Mouse (Mus musculus): ENCODE data around the gene Nr3c2.

Nr3c2 gene

GRCm38 (mm10) chr8:76899411-76900154 lies at the start of gene Nr3c2:
Gene Nr3c2 (plus strand): TSS chr8:76899442.
- DNase-seq (ENCODE audit: low read depth, low spot score): peak; percentile 42

GRCm38 (mm10) chr8:76858534-76858933 lies 40.7 kb upstream of the Nr3c2 start:
- no peak for DNase-seq (ENCODE audit: low read depth, low spot score)

- DNase-seq (ENCODE audit: low read depth, low spot score): no peak
Observed at GRCm38 (mm10) chr8:76859709-76860108, 39.5 kb upstream of the Nr3c2 start.

- DNase-seq (ENCODE audit: low read depth, low spot score): no peak
Observed at GRCm38 (mm10) chr8:76863066-76863465, 36.2 kb upstream of the Nr3c2 start.

GRCm38 (mm10) chr8:76876809-76877208 lies 22.4 kb upstream of the Nr3c2 start:
- no peak for DNase-seq (ENCODE audit: low read depth, low spot score)

GRCm38 (mm10) chr8:76897050-76897449 lies 2.2 kb upstream of the Nr3c2 start:
- no peak for DNase-seq (ENCODE audit: low read depth, low spot score)

- DNase-seq (ENCODE audit: low read depth, low spot score): peak; percentile 72
Observed at GRCm38 (mm10) chr8:76898721-76899410, 376 bp upstream of the Nr3c2 start.

- DNase-seq (ENCODE audit: low read depth, low spot score): no peak
Observed at GRCm38 (mm10) chr8:76900155-76901141, 1.2 kb downstream of the Nr3c2 start.

- DNase-seq (ENCODE audit: low read depth, low spot score): peak; percentile 98
Observed at GRCm38 (mm10) chr8:76901430-76902204, 2.4 kb downstream of the Nr3c2 start.

- no peak for DNase-seq (ENCODE audit: low read depth, low spot score)
Observed at GRCm38 (mm10) chr8:76902205-76903078, 3.2 kb downstream of the Nr3c2 start.

- no peak for DNase-seq (ENCODE audit: low read depth, low spot score)
Observed at GRCm38 (mm10) chr8:76911206-76911605, 12.0 kb downstream of the Nr3c2 start.

- DNase-seq (ENCODE audit: low read depth, low spot score): no peak
Observed at GRCm38 (mm10) chr8:76912678-76913077, 13.4 kb downstream of the Nr3c2 start.

GRCm38 (mm10) chr8:76913207-76913606 lies 14.0 kb downstream of the Nr3c2 start:
- DNase-seq (ENCODE audit: low read depth, low spot score): no peak

- DNase-seq (ENCODE audit: low read depth, low spot score): no peak
Observed at GRCm38 (mm10) chr8:76915260-76915659, 16.0 kb downstream of the Nr3c2 start.

GRCm38 (mm10) chr8:76919546-76919945 lies 20.3 kb downstream of the Nr3c2 start:
- DNase-seq (ENCODE audit: low read depth, low spot score): no peak

- no peak for DNase-seq (ENCODE audit: low read depth, low spot score)
Observed at GRCm38 (mm10) chr8:76924150-76924549, 24.9 kb downstream of the Nr3c2 start.

GRCm38 (mm10) chr8:76928326-76928725 lies 29.1 kb downstream of the Nr3c2 start:
- no peak for DNase-seq (ENCODE audit: low read depth, low spot score)

- no peak for DNase-seq (ENCODE audit: low read depth, low spot score)
Observed at GRCm38 (mm10) chr8:76928808-76929207, 29.6 kb downstream of the Nr3c2 start.

GRCm38 (mm10) chr8:76965046-76965445 lies 65.8 kb downstream of the Nr3c2 start:
- no peak for DNase-seq (ENCODE audit: low read depth, low spot score)

GRCm38 (mm10) chr8:76971187-76971586 lies 71.9 kb downstream of the Nr3c2 start:
- DNase-seq (ENCODE audit: low read depth, low spot score): no peak
